Mouse (Mus musculus): ENCODE data around the gene Ascc3. TPM values are rescaled to one million over a fixed set of nuclear protein-coding genes. Genes with fewer than 3 reads are reported as not detected.

Gene Ascc3
- total and polyA plus RNA-seq, 2 experiments from 2014 or later, result 7.5 to 19.9 TPM

DNA sequence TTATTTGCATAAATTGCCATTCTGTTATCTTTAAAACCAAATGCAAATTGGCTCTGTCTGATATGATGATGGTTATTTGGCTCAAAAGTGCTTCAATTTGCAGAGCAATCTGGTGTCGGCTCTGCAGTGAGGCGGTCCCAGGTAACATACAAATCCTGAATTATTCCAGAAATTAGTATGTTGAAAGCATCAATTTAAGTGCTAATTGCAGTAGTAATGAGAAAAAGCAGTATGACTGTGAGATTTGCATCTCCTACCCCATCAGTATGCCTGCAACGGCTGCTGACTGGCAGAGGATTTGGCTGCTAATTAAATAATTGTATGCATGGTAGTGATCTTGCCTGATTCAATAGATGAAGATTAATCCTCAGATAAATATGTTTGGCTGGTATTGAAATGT lies 250.9 kb downstream of the Ascc3 start:
- ATAC-seq (ENCODE audit: insufficient read depth, low read depth) (no peak), DNase-seq (ENCODE audit: low spot score) (no peak)
- Histone ChIP-seq H3K27me3 (ENCODE audit: control insufficient read depth, insufficient read depth, low read length) (no peaks in the 10 kb centered on the region), H3K4me2 (ENCODE audit: low read depth, low read length) (no peak overlapping the region), H3K36me3 (replicated peaks; ENCODE audit: control insufficient read depth, insufficient read depth, low read length) (0 out of 2 replicates have a peak, but pooled peaks cover 17% of the 10 kb centered on the region), H3K4me3 (ENCODE audit: low read depth, low read length) (no peak overlapping the region), H3K4me1 (ENCODE audit: control insufficient read depth, insufficient read depth) (no peaks in the 10 kb centered on the region), H3K9ac (replicated peaks; ENCODE audit: low read depth, low read length) (no peak overlapping the region), H3K9me3 (replicated peaks; ENCODE audit: control insufficient read depth, low read length) (no peaks in the 10 kb centered on the region), H3K27ac (ENCODE audit: low read depth) (no peak overlapping the region)
- 93% methylated on average over 3 of the region's 3 CpGs for WGBS
- TF ChIP-seq CTCF (IDR thresholded peaks at IDR 0.05; ENCODE audit: low read depth) (no peak), EP300 (IDR thresholded peaks at IDR 0.05; ENCODE audit: low read depth) (no peak)

GRCm38 (mm10) chr10:50868202-50868601 lies 275.7 kb downstream of the Ascc3 start:
- no peak for DNase-seq (ENCODE audit: low spot score)
- Histone ChIP-seq H3K27ac (ENCODE audit: low read depth) (no peak overlapping the region), H3K9me3 (replicated peaks; ENCODE audit: control insufficient read depth, low read length) (no peaks in the 10 kb centered on the region), H3K9ac (replicated peaks; ENCODE audit: low read depth, low read length) (no peak overlapping the region), H3K27me3 (ENCODE audit: control insufficient read depth, insufficient read depth, low read length) (no peaks in the 10 kb centered on the region), H3K4me2 (ENCODE audit: low read depth, low read length) (no peak overlapping the region), H3K4me3 (ENCODE audit: low read depth, low read length) (no peak overlapping the region), H3K4me1 (ENCODE audit: control insufficient read depth, insufficient read depth) (no peaks in the 10 kb centered on the region), H3K36me3 (replicated peaks; ENCODE audit: control insufficient read depth, insufficient read depth, low read length) (no peaks in the 10 kb centered on the region)
- no peak for ATAC-seq (ENCODE audit: insufficient read depth, low read depth)
- 69% methylated on average over 4 of the region's 4 CpGs for WGBS
- TF ChIP-seq CTCF (IDR thresholded peaks at IDR 0.05; ENCODE audit: low read depth) (no peak), EP300 (IDR thresholded peaks at IDR 0.05; ENCODE audit: low read depth) (no peak)

DNA sequence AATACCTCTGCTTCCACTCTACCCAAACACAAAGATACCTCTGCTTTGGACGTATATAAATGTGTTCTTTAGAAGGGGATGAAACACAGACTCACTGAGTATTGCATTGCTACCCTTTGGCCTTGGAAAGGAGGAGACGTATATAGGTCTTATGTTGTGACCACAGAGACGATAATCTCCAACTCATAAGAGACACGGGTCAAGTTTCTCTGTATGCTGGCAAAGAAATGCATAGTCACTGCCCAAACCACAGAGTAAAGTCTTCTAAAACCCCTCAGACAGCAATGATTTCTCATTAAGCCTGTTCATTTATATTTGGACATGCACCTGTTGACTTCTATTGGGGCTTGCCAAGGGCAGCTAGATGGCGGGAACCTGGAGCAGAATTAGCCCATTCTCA lies 284.5 kb downstream of the Ascc3 start:
- H3K9me3 ChIP-seq (replicated peaks; ENCODE audit: control insufficient read depth, low read length), result no peaks in the 10 kb centered on the region
- H3K36me3 ChIP-seq (replicated peaks; ENCODE audit: control insufficient read depth, insufficient read depth, low read length), result no peaks in the 10 kb centered on the region
- DNase-seq (ENCODE audit: low spot score) (no peak), ATAC-seq (ENCODE audit: insufficient read depth, low read depth) (no peak)
- no peak overlapping the region for H3K27ac ChIP-seq (ENCODE audit: low read depth)
- H3K4me2 ChIP-seq (ENCODE audit: low read depth, low read length), result no peak overlapping the region
- WGBS, result 64% methylated on average over 5 of the region's 5 CpGs
- H3K9ac ChIP-seq (replicated peaks; ENCODE audit: low read depth, low read length), result no peak overlapping the region
- H3K4me1 ChIP-seq (ENCODE audit: control insufficient read depth, insufficient read depth), result no peaks in the 10 kb centered on the region
- no peak for TF ChIP-seq EP300 (IDR thresholded peaks at IDR 0.05; ENCODE audit: low read depth)
- TF ChIP-seq CTCF (IDR thresholded peaks at IDR 0.05; ENCODE audit: low read depth), result no peak
- H3K4me3 ChIP-seq (ENCODE audit: low read depth, low read length), result no peak overlapping the region
- no peaks in the 10 kb centered on the region for H3K27me3 ChIP-seq (ENCODE audit: control insufficient read depth, insufficient read depth, low read length)

DNA sequence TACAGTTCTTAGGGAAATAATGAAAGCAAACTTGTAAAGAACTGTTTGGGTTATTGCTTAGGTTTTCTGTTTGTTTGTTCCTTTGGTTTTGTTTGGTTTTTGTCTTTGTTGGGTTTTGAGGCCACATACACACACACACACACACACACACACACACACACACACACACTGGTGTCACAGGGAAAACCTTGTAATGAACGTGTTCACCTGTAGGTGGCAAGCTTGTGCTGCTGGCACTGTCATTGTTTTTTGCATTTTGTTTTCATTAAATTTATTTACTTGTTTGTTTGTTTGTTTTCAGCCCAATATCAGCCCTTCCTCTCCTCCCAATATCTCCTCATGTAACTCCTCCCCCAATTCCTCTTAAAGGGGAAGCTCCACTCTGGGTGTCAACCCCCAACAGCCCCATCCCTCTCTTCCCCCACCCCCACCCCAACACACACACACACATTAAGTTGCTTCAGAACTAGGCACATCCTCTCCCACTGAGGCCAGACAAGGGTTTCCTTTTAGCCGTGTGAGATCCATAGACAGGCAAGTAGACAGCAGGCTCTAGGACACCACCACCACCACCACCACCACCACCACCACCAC lies 289.1 kb downstream of the Ascc3 start:
- H3K27ac ChIP-seq (ENCODE audit: low read depth), result no peak overlapping the region
- H3K4me1 ChIP-seq (ENCODE audit: control insufficient read depth, insufficient read depth), result no peaks in the 10 kb centered on the region
- H3K4me3 ChIP-seq (ENCODE audit: low read depth, low read length), result no peak overlapping the region
- no peak for DNase-seq (ENCODE audit: low spot score)
- ATAC-seq (ENCODE audit: insufficient read depth, low read depth), result no peak
- H3K9ac ChIP-seq (replicated peaks; ENCODE audit: low read depth, low read length), result no peak overlapping the region
- 16% methylated on average over 2 of the region's 2 CpGs for WGBS
- peaks cover 5% of the 10 kb centered on the region; the same call in 1 of the 2 replicates for H3K27me3 ChIP-seq (ENCODE audit: control insufficient read depth, insufficient read depth, low read length)
- TF ChIP-seq CTCF (IDR thresholded peaks at IDR 0.05; ENCODE audit: low read depth), result peak; percentile 52
- TF ChIP-seq EP300 (IDR thresholded peaks at IDR 0.05; ENCODE audit: low read depth), result no peak
- no peaks in the 10 kb centered on the region for H3K36me3 ChIP-seq (replicated peaks; ENCODE audit: control insufficient read depth, insufficient read depth, low read length)
- no peak overlapping the region for H3K4me2 ChIP-seq (ENCODE audit: low read depth, low read length)
- no peaks in the 10 kb centered on the region for H3K9me3 ChIP-seq (replicated peaks; ENCODE audit: control insufficient read depth, low read length)

- Histone ChIP-seq H3K27me3 (ENCODE audit: control insufficient read depth, insufficient read depth, low read length) (peaks cover 5% of the 10 kb centered on the region; the same call in 1 of the 2 replicates), H3K9ac (replicated peaks; ENCODE audit: low read depth, low read length) (no peak overlapping the region), H3K27ac (ENCODE audit: low read depth) (no peak overlapping the region), H3K9me3 (replicated peaks; ENCODE audit: control insufficient read depth, low read length) (no peaks in the 10 kb centered on the region), H3K36me3 (replicated peaks; ENCODE audit: control insufficient read depth, insufficient read depth, low read length) (no peaks in the 10 kb centered on the region), H3K4me3 (ENCODE audit: low read depth, low read length) (no peak overlapping the region), H3K4me1 (ENCODE audit: control insufficient read depth, insufficient read depth) (no peaks in the 10 kb centered on the region), H3K4me2 (ENCODE audit: low read depth, low read length) (no peak overlapping the region)
- no peak for TF ChIP-seq EP300 (IDR thresholded peaks at IDR 0.05; ENCODE audit: low read depth)
- no peak for TF ChIP-seq CTCF (IDR thresholded peaks at IDR 0.05; ENCODE audit: low read depth)
- DNase-seq (ENCODE audit: low spot score), result no peak
- ATAC-seq (ENCODE audit: insufficient read depth, low read depth), result no peak
- 80% methylated on average over 2 of the region's 2 CpGs for WGBS
These were observed 289.9 kb downstream of the Ascc3 start for GRCm38 (mm10) chr10:50882366-50882765.

DNA sequence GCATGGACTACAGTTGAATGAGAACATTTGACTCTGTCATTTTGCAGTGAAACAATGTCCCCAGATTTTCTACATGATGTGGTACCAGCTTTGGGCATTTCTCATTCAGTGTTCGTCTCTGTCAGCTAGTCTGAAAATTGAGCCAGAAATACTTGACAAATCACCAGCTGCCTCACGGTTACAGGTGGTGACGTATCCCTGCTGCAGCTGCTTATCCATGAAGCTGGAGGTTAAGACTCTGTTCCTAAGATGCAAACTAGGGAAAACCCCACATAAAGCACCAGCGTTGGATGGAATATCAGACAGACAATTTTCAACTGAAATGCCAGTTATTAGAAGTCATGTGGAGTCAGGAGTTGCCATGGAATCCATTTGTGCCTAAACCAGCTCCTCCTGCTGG lies 293.8 kb downstream of the Ascc3 start:
- H3K27me3 ChIP-seq (ENCODE audit: control insufficient read depth, insufficient read depth, low read length), result peaks cover 37% of the 10 kb centered on the region
- no peaks in the 10 kb centered on the region for H3K36me3 ChIP-seq (replicated peaks; ENCODE audit: control insufficient read depth, insufficient read depth, low read length)
- TF ChIP-seq EP300 (IDR thresholded peaks at IDR 0.05; ENCODE audit: low read depth) (no peak), CTCF (IDR thresholded peaks at IDR 0.05; ENCODE audit: low read depth) (no peak)
- ATAC-seq (ENCODE audit: insufficient read depth, low read depth) (no peak), DNase-seq (ENCODE audit: low spot score) (no peak)
- WGBS, result 45% methylated on average over 4 of the region's 4 CpGs
- no peak overlapping the region for H3K4me3 ChIP-seq (ENCODE audit: low read depth, low read length)
- H3K9ac ChIP-seq (replicated peaks; ENCODE audit: low read depth, low read length), result no peak overlapping the region
- no peaks in the 10 kb centered on the region for H3K4me1 ChIP-seq (ENCODE audit: control insufficient read depth, insufficient read depth)
- no peaks in the 10 kb centered on the region for H3K9me3 ChIP-seq (replicated peaks; ENCODE audit: control insufficient read depth, low read length)
- no peak overlapping the region for H3K27ac ChIP-seq (ENCODE audit: low read depth)
- H3K4me2 ChIP-seq (ENCODE audit: low read depth, low read length), result no peak overlapping the region

All from heart, postnatal 0 days (tissue).